Mouse (Mus musculus): ENCODE results near the gene Chrne. TPM values are rescaled to one million over a fixed set of nuclear protein-coding genes. Genes with fewer than 3 reads are reported as not detected.
"Not testable (repeated sequence)": the region's sequence is repeated elsewhere in the genome, so short reads cannot be mapped to it uniquely, and the experiment has no call there.

Gene Chrne
- polyA plus RNA-seq, 1 experiment from 2014 or later: not detected

GRCm38 (mm10) chr11:70577201-70577600 lies 41.8 kb downstream of the Chrne start:
- H3K4me1 ChIP-seq (ENCODE audit: control insufficient read depth, low read depth, low read length): peaks cover 19% of the 10 kb centered on the region
- no peaks in the 10 kb centered on the region for H3K36me3 ChIP-seq (ENCODE audit: control insufficient read depth, insufficient read depth)
- no peaks in the 10 kb centered on the region for H3K9me3 ChIP-seq (replicated peaks; ENCODE audit: control insufficient read depth, low read length)
- no peaks in the 10 kb centered on the region for H3K27me3 ChIP-seq (ENCODE audit: control insufficient read depth, insufficient read depth, low read depth, low read length)
- no peak overlapping the region for H3K4me2 ChIP-seq (ENCODE audit: low read depth, low read length)
- ATAC-seq (ENCODE audit: low read depth): no peak
- 68% methylated on average over 3 of the region's 3 CpGs for WGBS (ENCODE audit: insufficient replicate concordance)
- H3K27ac ChIP-seq (ENCODE audit: low read length): no peak overlapping the region
- H3K4me3 ChIP-seq (ENCODE audit: low read depth, low read length): no peak overlapping the region
- H3K9ac ChIP-seq (ENCODE audit: low read depth, low read length): no peak overlapping the region

GRCm38 (mm10) chr11:70573872-70574271 lies 45.1 kb downstream of the Chrne start:
- H3K4me1 ChIP-seq (ENCODE audit: control insufficient read depth, low read depth, low read length): peaks cover 25% of the 10 kb centered on the region
- no peak for ATAC-seq (ENCODE audit: low read depth)
- H3K27me3 ChIP-seq (ENCODE audit: control insufficient read depth, insufficient read depth, low read depth, low read length): no peaks in the 10 kb centered on the region
- no peaks in the 10 kb centered on the region for H3K9me3 ChIP-seq (replicated peaks; ENCODE audit: control insufficient read depth, low read length)
- no peaks in the 10 kb centered on the region for H3K36me3 ChIP-seq (ENCODE audit: control insufficient read depth, insufficient read depth)
- H3K4me3 ChIP-seq (ENCODE audit: low read depth, low read length): no peak overlapping the region
- 74% methylated on average over 6 of the region's 6 CpGs for WGBS (ENCODE audit: insufficient replicate concordance)
- no peak overlapping the region for H3K27ac ChIP-seq (ENCODE audit: low read length)
- no peak overlapping the region for H3K9ac ChIP-seq (ENCODE audit: low read depth, low read length)
- no peak overlapping the region for H3K4me2 ChIP-seq (ENCODE audit: low read depth, low read length)

GRCm38 (mm10) chr11:70572348-70572902 lies 46.6 kb downstream of the Chrne start:
- Histone ChIP-seq H3K9ac (ENCODE audit: low read depth, low read length) (no peak overlapping the region), H3K36me3 (ENCODE audit: control insufficient read depth, insufficient read depth) (no peaks in the 10 kb centered on the region), H3K4me1 (ENCODE audit: control insufficient read depth, low read depth, low read length) (peaks cover 20% of the 10 kb centered on the region), H3K27me3 (ENCODE audit: control insufficient read depth, insufficient read depth, low read depth, low read length) (no peaks in the 10 kb centered on the region), H3K27ac (ENCODE audit: low read length) (no peak overlapping the region), H3K4me2 (ENCODE audit: low read depth, low read length) (peak overlapping the region; percentile 9; the same call in 1 of the 2 replicates), H3K9me3 (replicated peaks; ENCODE audit: control insufficient read depth, low read length) (no peaks in the 10 kb centered on the region), H3K4me3 (ENCODE audit: low read depth, low read length) (no peak overlapping the region)
- 39% methylated on average over 5 of the region's 5 CpGs for WGBS (ENCODE audit: insufficient replicate concordance)
- ATAC-seq (ENCODE audit: low read depth): peak; percentile 39; the same call in 1 of the 2 replicates

- H3K27me3 ChIP-seq (ENCODE audit: control insufficient read depth, insufficient read depth, low read depth, low read length): no peaks in the 10 kb centered on the region
- H3K4me1 ChIP-seq (ENCODE audit: control insufficient read depth, low read depth, low read length): peaks cover 20% of the 10 kb centered on the region
- H3K36me3 ChIP-seq (ENCODE audit: control insufficient read depth, insufficient read depth): no peaks in the 10 kb centered on the region
- H3K4me2 ChIP-seq (ENCODE audit: low read depth, low read length): no peak overlapping the region
- ATAC-seq (ENCODE audit: low read depth): no peak
- 73% methylated on average over 1 of the region's 1 CpGs for WGBS (ENCODE audit: insufficient replicate concordance)
- no peaks in the 10 kb centered on the region for H3K9me3 ChIP-seq (replicated peaks; ENCODE audit: control insufficient read depth, low read length)
- H3K4me3 ChIP-seq (ENCODE audit: low read depth, low read length): no peak overlapping the region
- H3K9ac ChIP-seq (ENCODE audit: low read depth, low read length): no peak overlapping the region
- H3K27ac ChIP-seq (ENCODE audit: low read length): no peak overlapping the region
Measured at GRCm38 (mm10) chr11:70571641-70572040, 47.4 kb downstream of the Chrne start.

- H3K27ac ChIP-seq (ENCODE audit: low read length); H3K27me3 ChIP-seq (ENCODE audit: control insufficient read depth, insufficient read depth, low read depth, low read length); H3K4me2 ChIP-seq (ENCODE audit: low read depth, low read length); H3K36me3 ChIP-seq (ENCODE audit: control insufficient read depth, insufficient read depth); H3K9ac ChIP-seq (ENCODE audit: low read depth, low read length); H3K4me3 ChIP-seq (ENCODE audit: low read depth, low read length); H3K9me3 ChIP-seq (replicated peaks; ENCODE audit: control insufficient read depth, low read length): not testable (repeated sequence)
- peaks cover 23% of the 10 kb centered on the region for H3K4me1 ChIP-seq (ENCODE audit: control insufficient read depth, low read depth, low read length)
- peak; percentile 65 for ATAC-seq (ENCODE audit: low read depth)
- WGBS (ENCODE audit: insufficient replicate concordance): 18% methylated on average over 1 of the region's 1 CpGs
Measured at GRCm38 (mm10) chr11:70570614-70571013, 48.4 kb downstream of the Chrne start.

- Histone ChIP-seq H3K4me3 (ENCODE audit: low read depth, low read length) (no peak overlapping the region), H3K27ac (ENCODE audit: low read length) (no peak overlapping the region), H3K27me3 (ENCODE audit: control insufficient read depth, insufficient read depth, low read depth, low read length) (no peaks in the 10 kb centered on the region), H3K9me3 (replicated peaks; ENCODE audit: control insufficient read depth, low read length) (no peaks in the 10 kb centered on the region), H3K4me2 (ENCODE audit: low read depth, low read length) (no peak overlapping the region), H3K9ac (ENCODE audit: low read depth, low read length) (no peak overlapping the region), H3K4me1 (ENCODE audit: control insufficient read depth, low read depth, low read length) (peaks cover 33% of the 10 kb centered on the region), H3K36me3 (ENCODE audit: control insufficient read depth, insufficient read depth) (no peaks in the 10 kb centered on the region)
- ATAC-seq (ENCODE audit: low read depth): no peak
- 79% methylated on average over 7 of the region's 7 CpGs for WGBS (ENCODE audit: insufficient replicate concordance)
Measured at GRCm38 (mm10) chr11:70566586-70566985, 52.4 kb downstream of the Chrne start.

Other genes starting within 250 kb of the Chrne start
- 11.1 and 13.1 TPM in 2 replicates for gene Pelp1, start 209.2 kb downstream of the Chrne start, polyA plus RNA-seq (2015; fragmentation: Nextera tagmentation; extraction: Ambion mirVana)
- 15.0 and 15.8 TPM in 2 replicates for gene Arrb2, start 186.6 kb downstream of the Chrne start, polyA plus RNA-seq (2015; fragmentation: Nextera tagmentation; extraction: Ambion mirVana)
- gene Med11, start 167.3 kb downstream of the Chrne start, polyA plus RNA-seq (2015; fragmentation: Nextera tagmentation; extraction: Ambion mirVana): 12.8 and 13.7 TPM in 2 replicates
- gene Zmynd15, start 159.8 kb downstream of the Chrne start, polyA plus RNA-seq (2015; fragmentation: Nextera tagmentation; extraction: Ambion mirVana): 0.42 and 0.87 TPM in 2 replicates
- gene Cxcl16, start 159.2 kb downstream of the Chrne start, polyA plus RNA-seq (2015; fragmentation: Nextera tagmentation; extraction: Ambion mirVana): 2.6 and 3.0 TPM in 2 replicates
- gene Tm4sf5, start 114.0 kb downstream of the Chrne start, polyA plus RNA-seq (2015; fragmentation: Nextera tagmentation; extraction: Ambion mirVana): 0.65 and 2.3 TPM in 2 replicates
- 0.44 and 0.65 TPM in 2 replicates for gene Vmo1, start 104.6 kb downstream of the Chrne start, polyA plus RNA-seq (2015; fragmentation: Nextera tagmentation; extraction: Ambion mirVana)
- 33.8 and 35.3 TPM in 2 replicates for gene Gltpd2, start 100.0 kb downstream of the Chrne start, polyA plus RNA-seq (2015; fragmentation: Nextera tagmentation; extraction: Ambion mirVana)
- 291 and 307 TPM in 2 replicates for gene Psmb6, start 93.8 kb downstream of the Chrne start, polyA plus RNA-seq (2015; fragmentation: Nextera tagmentation; extraction: Ambion mirVana)
- not detected in 2 replicates for gene Gm40193, start 86.3 kb downstream of the Chrne start, polyA plus RNA-seq (2015; fragmentation: Nextera tagmentation; extraction: Ambion mirVana)
- gene Pld2, start 79.2 kb downstream of the Chrne start, polyA plus RNA-seq (2015; fragmentation: Nextera tagmentation; extraction: Ambion mirVana): 2.1 and 2.9 TPM in 2 replicates
- 4.0 and 6.0 TPM in 2 replicates for gene Mink1, start 56.3 kb downstream of the Chrne start, polyA plus RNA-seq (2015; fragmentation: Nextera tagmentation; extraction: Ambion mirVana)
- gene 4930544D05Rik, start 3.4 kb downstream of the Chrne start, polyA plus RNA-seq (2015; fragmentation: Nextera tagmentation; extraction: Ambion mirVana): not detected in 2 replicates
- 2.3 and 3.9 TPM in 2 replicates for gene Gp1ba, start 19.9 kb upstream of the Chrne start, polyA plus RNA-seq (2015; fragmentation: Nextera tagmentation; extraction: Ambion mirVana)
- 76.4 and 79.6 TPM in 2 replicates for gene Rnf167, start 28.0 kb upstream of the Chrne start, polyA plus RNA-seq (2015; fragmentation: Nextera tagmentation; extraction: Ambion mirVana)
- gene Slc25a11, start 28.3 kb upstream of the Chrne start, polyA plus RNA-seq (2015; fragmentation: Nextera tagmentation; extraction: Ambion mirVana): 74.5 and 79.2 TPM in 2 replicates
- gene Pfn1, start 35.4 kb upstream of the Chrne start, polyA plus RNA-seq (2015; fragmentation: Nextera tagmentation; extraction: Ambion mirVana): 899 and 965 TPM in 2 replicates
- gene Eno3, start 38.0 kb upstream of the Chrne start, polyA plus RNA-seq (2015; fragmentation: Nextera tagmentation; extraction: Ambion mirVana): 11.6 and 22.1 TPM in 2 replicates
- 57.5 and 59.7 TPM in 2 replicates for gene Spag7, start 50.2 kb upstream of the Chrne start, polyA plus RNA-seq (2015; fragmentation: Nextera tagmentation; extraction: Ambion mirVana)
- gene Camta2, start 68.9 kb upstream of the Chrne start, polyA plus RNA-seq (2015; fragmentation: Nextera tagmentation; extraction: Ambion mirVana): 3.0 and 4.3 TPM in 2 replicates
- gene Inca1, start 80.9 kb upstream of the Chrne start, polyA plus RNA-seq (2015; fragmentation: Nextera tagmentation; extraction: Ambion mirVana): 1.1 and 1.4 TPM in 2 replicates
- gene Kif1c, start 81.3 kb upstream of the Chrne start, polyA plus RNA-seq (2015; fragmentation: Nextera tagmentation; extraction: Ambion mirVana): 0.77 and 1.1 TPM in 2 replicates
- 1.3 and 1.6 TPM in 2 replicates for gene Zfp3, start 145.0 kb upstream of the Chrne start, polyA plus RNA-seq (2015; fragmentation: Nextera tagmentation; extraction: Ambion mirVana)
- 0.57 and 1.0 TPM in 2 replicates for gene Scimp, start 193.4 kb upstream of the Chrne start, polyA plus RNA-seq (2015; fragmentation: Nextera tagmentation; extraction: Ambion mirVana)
- gene Rabep1, start 225.6 kb upstream of the Chrne start, polyA plus RNA-seq (2015; fragmentation: Nextera tagmentation; extraction: Ambion mirVana): 11.6 and 11.8 TPM in 2 replicates

Data from liver, embryonic 16.5 days (tissue).